Mouse (Mus musculus): Measurements from ENCODE around the gene Gclc. TPM values are rescaled to one million over a fixed set of nuclear protein-coding genes. Genes with fewer than 3 reads are reported as not detected.
A peak's percentile ranks its signal among the peaks of the same experiment; 100 is the strongest.

Gene Gclc
- total RNA-seq (2014; rRNA removed), result 25.8 and 28.4 TPM in 2 replicates
- 12.4 and 14.4 TPM in 2 replicates for polyA plus RNA-seq (2015; fragmentation: Nextera tagmentation; extraction: Ambion mirVana)

- H3K4me2 ChIP-seq (ENCODE audit: low read depth), result peak within 1 kb of the TSS; percentile 86
- 0 out of 2 replicates have a peak, but pooled peaks cover 4% of the 10 kb centered on the region for H3K4me1 ChIP-seq (ENCODE audit: insufficient read depth)
- peak within 1 kb of the TSS; percentile 69 for H3K9ac ChIP-seq
- ATAC-seq, result peak; percentile 83
- no peak for TF ChIP-seq CTCF (IDR thresholded peaks at IDR 0.05; ENCODE audit: low read depth)
- H3K4me3 ChIP-seq (ENCODE audit: low read depth, low read length), result peak within 1 kb of the TSS; percentile 91
- WGBS, result 8% methylated on average over 49 of the region's 54 CpGs
- no peaks in the 10 kb centered on the region for H3K36me3 ChIP-seq (ENCODE audit: insufficient read depth)
- no peaks in the 10 kb centered on the region for H3K9me3 ChIP-seq (ENCODE audit: low read length)
- peak; percentile 92 for DNase-seq
- H3K27me3 ChIP-seq (ENCODE audit: insufficient read depth, low read length), result no peaks in the 10 kb centered on the region
- H3K27ac ChIP-seq (ENCODE audit: low read depth, low read length), result peak within 1 kb of the TSS; percentile 70
Measured at GRCm38 (mm10) chr9:77753853-77754727, at the start of gene Gclc. Gene Gclc, plus strand, starts transcription at chr9:77754535.

DNA sequence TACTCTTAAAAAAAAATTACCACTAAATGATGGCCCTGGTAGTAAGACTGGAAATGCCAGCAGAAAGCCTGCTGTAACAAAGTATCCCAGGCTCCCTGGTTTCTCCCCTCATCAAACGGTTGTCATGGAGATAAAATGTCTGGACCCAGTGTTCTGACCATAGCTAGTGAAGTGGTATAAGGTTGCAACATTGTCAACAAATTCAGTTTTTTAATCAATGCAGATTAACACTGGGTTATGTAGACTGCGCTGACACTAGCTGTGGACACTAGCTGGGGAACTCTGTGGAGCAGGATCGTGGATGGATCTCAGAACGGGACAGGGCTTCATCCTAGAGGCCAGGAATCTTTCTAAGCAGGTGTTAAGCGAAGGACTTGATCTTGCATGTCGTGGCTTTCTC lies 47.8 kb upstream of the Gclc start:
- Histone ChIP-seq H3K9ac (no peak overlapping the region), H3K27me3 (ENCODE audit: insufficient read depth, low read length) (no peaks in the 10 kb centered on the region), H3K4me1 (ENCODE audit: insufficient read depth) (no peaks in the 10 kb centered on the region), H3K27ac (ENCODE audit: low read depth, low read length) (no peak overlapping the region), H3K9me3 (ENCODE audit: low read length) (no peaks in the 10 kb centered on the region), H3K4me3 (ENCODE audit: low read depth, low read length) (no peak overlapping the region), H3K36me3 (ENCODE audit: insufficient read depth) (no peaks in the 10 kb centered on the region), H3K4me2 (ENCODE audit: low read depth) (no peak overlapping the region)
- no peak for TF ChIP-seq CTCF (IDR thresholded peaks at IDR 0.05; ENCODE audit: low read depth)
- no peak for ATAC-seq
- 87% methylated on average over 6 of the region's 6 CpGs for WGBS
- DNase-seq, result no peak

- 69% methylated on average over 9 of the region's 9 CpGs for WGBS
- no peak overlapping the region for H3K27ac ChIP-seq (ENCODE audit: low read depth, low read length)
- H3K4me2 ChIP-seq (ENCODE audit: low read depth), result no peak overlapping the region
- ATAC-seq, result no peak
- no peaks in the 10 kb centered on the region for H3K36me3 ChIP-seq (ENCODE audit: insufficient read depth)
- no peak overlapping the region for H3K9ac ChIP-seq
- no peak for DNase-seq
- no peak for TF ChIP-seq CTCF (IDR thresholded peaks at IDR 0.05; ENCODE audit: low read depth)
- no peak overlapping the region for H3K4me3 ChIP-seq (ENCODE audit: low read depth, low read length)
- H3K27me3 ChIP-seq (ENCODE audit: insufficient read depth, low read length), result no peaks in the 10 kb centered on the region
- no peaks in the 10 kb centered on the region for H3K9me3 ChIP-seq (ENCODE audit: low read length)
- no peaks in the 10 kb centered on the region for H3K4me1 ChIP-seq (ENCODE audit: insufficient read depth)
Measured at GRCm38 (mm10) chr9:77707433-77708139, 46.7 kb upstream of the Gclc start.

GRCm38 (mm10) chr9:77708950-77709349 lies 45.4 kb upstream of the Gclc start:
- 58% methylated on average over 5 of the region's 5 CpGs for WGBS
- ATAC-seq, result no peak
- DNase-seq, result no peak

GRCm38 (mm10) chr9:77711021-77711569 lies 43.2 kb upstream of the Gclc start:
- DNase-seq (no peak), ATAC-seq (no peak)
- TF ChIP-seq CTCF (IDR thresholded peaks at IDR 0.05; ENCODE audit: low read depth), result no peak
- no peak overlapping the region for H3K9ac ChIP-seq
- no peaks in the 10 kb centered on the region for H3K4me1 ChIP-seq (ENCODE audit: insufficient read depth)
- no peak overlapping the region for H3K27ac ChIP-seq (ENCODE audit: low read depth, low read length)
- no peaks in the 10 kb centered on the region for H3K27me3 ChIP-seq (ENCODE audit: insufficient read depth, low read length)
- no peak overlapping the region for H3K4me3 ChIP-seq (ENCODE audit: low read depth, low read length)
- WGBS, result 91% methylated on average over 5 of the region's 5 CpGs
- H3K9me3 ChIP-seq (ENCODE audit: low read length), result no peaks in the 10 kb centered on the region
- H3K36me3 ChIP-seq (ENCODE audit: insufficient read depth), result no peaks in the 10 kb centered on the region
- no peak overlapping the region for H3K4me2 ChIP-seq (ENCODE audit: low read depth)

More at GRCm38 (mm10) chr9:77708950-77709349, 45.4 kb upstream of the Gclc start:
- no peak overlapping the region for H3K4me2 ChIP-seq (ENCODE audit: low read depth)
- no peaks in the 10 kb centered on the region for H3K9me3 ChIP-seq (ENCODE audit: low read length)
- TF ChIP-seq CTCF (IDR thresholded peaks at IDR 0.05; ENCODE audit: low read depth), result no peak
- H3K36me3 ChIP-seq (ENCODE audit: insufficient read depth), result no peaks in the 10 kb centered on the region
- no peaks in the 10 kb centered on the region for H3K4me1 ChIP-seq (ENCODE audit: insufficient read depth)
- H3K27me3 ChIP-seq (ENCODE audit: insufficient read depth, low read length), result no peaks in the 10 kb centered on the region
- no peak overlapping the region for H3K9ac ChIP-seq
- no peak overlapping the region for H3K4me3 ChIP-seq (ENCODE audit: low read depth, low read length)
- no peak overlapping the region for H3K27ac ChIP-seq (ENCODE audit: low read depth, low read length)

DNA sequence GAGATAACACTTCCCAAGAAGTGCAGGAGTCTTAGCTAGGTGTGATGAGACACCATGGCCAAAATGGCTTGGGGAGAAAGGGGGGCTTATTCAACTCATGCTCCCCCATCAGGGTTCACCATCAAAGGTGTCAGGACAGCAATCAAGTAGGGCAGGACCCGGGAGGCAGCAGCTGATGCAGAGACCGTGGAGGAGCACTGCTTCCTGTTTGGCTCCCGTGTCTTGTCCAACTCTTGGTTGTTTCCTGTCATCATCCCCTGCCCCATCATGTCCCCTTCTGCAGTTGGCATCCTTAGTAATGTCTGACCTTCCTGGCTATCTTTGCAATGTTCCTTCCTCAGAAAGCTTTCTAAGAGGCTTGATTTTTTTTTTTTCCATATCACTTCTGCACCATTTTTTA lies 41.5 kb upstream of the Gclc start:
- no peaks in the 10 kb centered on the region for H3K9me3 ChIP-seq (ENCODE audit: low read length)
- no peak overlapping the region for H3K4me3 ChIP-seq (ENCODE audit: low read depth, low read length)
- H3K27ac ChIP-seq (ENCODE audit: low read depth, low read length), result no peak overlapping the region
- TF ChIP-seq CTCF (IDR thresholded peaks at IDR 0.05; ENCODE audit: low read depth), result no peak
- no peaks in the 10 kb centered on the region for H3K4me1 ChIP-seq (ENCODE audit: insufficient read depth)
- H3K27me3 ChIP-seq (ENCODE audit: insufficient read depth, low read length), result no peaks in the 10 kb centered on the region
- no peak overlapping the region for H3K9ac ChIP-seq
- no peaks in the 10 kb centered on the region for H3K36me3 ChIP-seq (ENCODE audit: insufficient read depth)
- DNase-seq, result no peak
- whole genome bisulfite sequencing, result 87% methylated on average over 3 of the region's 3 CpGs
- no peak for ATAC-seq
- no peak overlapping the region for H3K4me2 ChIP-seq (ENCODE audit: low read depth)

All from forebrain, postnatal 0 days (tissue).